Mouse (Mus musculus) embryo, embryonic 10 days (tissue): ENCODE measurements around the gene Chd1l.

ENCODE experiments used
- DNase-seq: peaks from one replicate; pipeline ENCODE4 v3.0.0-alpha.2; 2015; ENCODE audit warnings: low spot score

Gene Chd1l

DNA sequence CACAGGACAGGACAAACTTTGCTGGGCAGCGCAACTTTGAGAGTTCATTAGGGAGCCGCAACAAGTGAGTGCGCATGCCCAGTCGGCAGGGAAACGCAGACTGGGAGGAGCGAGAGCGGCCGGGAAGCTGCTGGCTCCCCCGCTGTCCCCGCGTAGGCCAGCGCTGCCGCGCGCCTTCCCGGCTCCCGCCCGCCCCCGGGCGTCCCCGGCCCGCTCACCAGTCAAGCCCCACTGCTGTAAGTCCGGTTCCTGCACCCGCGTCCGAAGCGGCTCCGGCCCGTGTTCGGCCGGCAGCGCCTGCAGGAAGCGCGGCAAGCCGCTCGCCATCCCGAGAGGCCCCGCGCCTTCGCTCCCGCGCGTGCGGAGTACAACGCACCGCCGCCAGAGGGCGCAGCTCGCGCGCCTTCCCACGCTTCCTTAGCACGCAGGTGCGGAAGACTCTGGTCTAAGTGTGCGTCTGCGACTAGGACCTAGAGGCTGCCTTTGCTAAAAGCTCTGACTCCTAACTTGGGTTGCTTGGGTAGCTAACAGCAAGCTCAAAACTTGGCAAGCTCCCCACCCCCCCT, at the start of gene Chd1l:
Gene Chd1l, minus strand, starts transcription at position 359 of the 566 bp plus-strand sequence.
- DNase-seq = peak; percentile 94

DNA sequence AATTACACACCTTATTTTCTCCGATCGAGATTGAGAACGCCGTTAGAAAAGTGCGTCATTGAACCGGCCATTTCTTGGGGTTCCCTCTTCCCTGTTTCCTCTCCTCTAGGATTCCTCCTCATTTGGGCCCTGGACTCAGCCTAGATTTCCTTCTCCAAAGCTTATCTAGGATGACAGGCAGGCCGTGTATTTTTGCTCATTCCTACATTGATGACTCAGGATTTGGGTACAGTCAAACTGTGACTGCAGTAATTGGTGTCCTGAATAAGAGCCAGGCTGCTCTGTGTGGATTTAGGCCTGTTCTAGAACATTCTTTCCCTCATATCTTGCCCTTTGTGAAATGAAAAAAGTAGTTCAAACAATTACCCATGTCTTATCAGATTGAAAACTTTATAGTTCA, 49.7 kb upstream of the Chd1l start:
- DNase-seq = no peak

DNA sequence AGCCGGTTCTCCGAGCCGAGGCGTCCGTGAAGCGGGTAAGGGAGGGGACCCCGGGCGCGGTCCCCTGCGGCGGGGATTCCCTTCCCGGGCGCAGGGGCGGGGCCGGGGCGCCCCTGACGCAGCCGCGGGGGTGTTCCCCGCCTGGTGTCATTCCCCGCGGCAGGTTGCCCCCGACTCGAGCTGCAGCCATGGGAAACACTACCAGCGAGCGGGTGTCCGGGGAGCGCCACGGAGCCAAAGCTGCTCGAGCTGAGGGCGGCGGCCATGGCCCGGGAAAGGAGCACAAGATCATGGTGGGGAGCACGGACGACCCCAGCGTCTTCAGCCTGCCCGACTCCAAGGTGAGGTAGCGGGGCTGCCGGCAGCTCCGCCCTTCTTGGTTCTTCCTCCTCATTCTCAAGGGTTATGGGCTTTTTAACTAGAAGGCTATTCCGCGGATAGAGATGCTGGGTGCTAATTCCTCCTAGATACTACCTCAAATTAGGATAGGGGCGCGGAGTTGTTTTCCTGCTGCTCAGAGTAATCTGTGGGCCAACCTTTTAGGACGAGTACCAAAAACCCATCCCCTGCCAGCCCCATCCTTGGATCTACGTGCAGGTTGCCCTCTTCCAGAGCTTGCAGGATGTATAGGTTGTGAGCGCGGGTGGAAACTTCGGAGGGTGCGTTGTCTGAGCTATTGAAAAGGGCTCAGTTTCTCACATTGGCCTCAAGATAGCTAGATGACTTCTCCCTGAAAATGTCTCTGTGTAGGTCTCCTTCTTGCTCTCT, 48.6 kb upstream of the Chd1l start:
- peak; percentile 53 for DNase-seq

DNA sequence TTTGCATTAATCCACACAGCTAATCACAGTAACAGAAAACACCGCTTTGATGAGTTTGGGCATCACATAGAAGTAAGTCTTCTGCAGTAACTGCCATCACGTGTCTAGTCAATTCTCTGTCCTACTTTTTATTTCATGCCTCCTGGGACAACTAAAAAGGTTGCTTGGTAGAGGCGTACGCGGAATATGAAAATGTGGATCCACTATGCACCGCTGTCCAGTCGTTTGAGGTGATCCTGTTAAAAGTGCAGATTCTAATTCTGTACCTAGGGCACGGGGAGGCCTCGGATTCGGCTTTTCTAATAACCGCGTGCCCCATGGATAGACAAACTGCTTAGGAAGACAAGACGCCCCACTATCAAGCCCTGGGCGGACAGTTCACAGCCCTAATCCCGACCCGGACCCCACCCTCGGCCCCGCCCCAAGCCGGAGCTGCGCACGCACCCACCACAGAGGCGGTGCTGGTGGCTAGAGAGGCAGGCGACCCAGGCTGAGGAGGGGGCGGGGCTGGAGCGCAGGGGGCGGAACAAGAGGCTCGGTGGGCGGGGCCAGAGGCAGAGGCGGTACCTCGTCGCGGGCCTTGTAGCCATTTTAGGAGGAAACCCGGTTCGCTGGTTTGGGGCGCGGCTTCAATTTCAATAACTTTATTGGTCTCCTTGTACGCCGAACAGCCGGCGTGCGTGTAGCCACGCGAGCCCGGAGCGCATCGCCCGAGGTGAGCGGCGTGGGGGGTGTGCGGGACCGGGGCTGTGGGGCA, 47.8 kb upstream of the Chd1l start, which contains the start of gene Prkab2:
Gene Prkab2, plus strand, starts transcription at position 539 of the 757 bp plus-strand sequence.
- DNase-seq = peak; percentile 95

DNA sequence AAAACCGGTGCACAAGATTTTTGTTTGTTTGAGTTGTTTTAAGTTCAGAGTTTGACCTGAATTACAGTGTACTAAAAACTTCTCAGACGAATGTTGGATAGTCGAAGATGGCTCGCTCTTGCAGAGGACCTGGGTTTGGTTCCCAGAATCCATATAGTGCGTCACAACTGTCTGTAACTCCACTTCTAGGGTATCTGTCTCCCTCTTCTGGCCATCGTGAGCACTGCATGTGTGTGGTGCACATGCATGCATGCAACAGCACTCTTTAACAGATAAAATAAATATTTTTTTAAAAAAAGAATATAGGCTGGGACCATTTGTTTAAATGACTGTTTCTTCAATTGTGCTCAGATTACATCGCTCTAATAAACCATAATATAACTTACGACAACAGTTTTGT, 44.9 kb upstream of the Chd1l start:
- no peak for DNase-seq

DNA sequence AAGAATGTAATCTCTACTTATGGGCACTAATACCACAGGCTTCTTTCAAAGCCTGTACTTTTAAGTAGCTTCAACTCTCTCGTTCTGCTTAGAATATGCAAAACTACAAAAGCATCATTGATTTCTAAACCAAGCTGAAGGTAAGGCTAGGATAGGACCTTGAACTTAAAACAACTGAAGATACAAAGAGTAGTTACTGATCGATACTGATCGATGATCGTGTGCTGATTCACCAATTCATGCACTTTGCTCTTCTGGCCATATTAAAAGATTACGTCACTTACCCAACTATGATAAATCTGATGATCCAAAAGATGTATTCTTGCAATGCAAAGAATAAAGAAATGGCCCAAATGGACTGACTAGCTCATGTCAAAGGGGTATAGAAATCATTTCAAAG, 43.8 kb upstream of the Chd1l start:
- DNase-seq = no peak

DNA sequence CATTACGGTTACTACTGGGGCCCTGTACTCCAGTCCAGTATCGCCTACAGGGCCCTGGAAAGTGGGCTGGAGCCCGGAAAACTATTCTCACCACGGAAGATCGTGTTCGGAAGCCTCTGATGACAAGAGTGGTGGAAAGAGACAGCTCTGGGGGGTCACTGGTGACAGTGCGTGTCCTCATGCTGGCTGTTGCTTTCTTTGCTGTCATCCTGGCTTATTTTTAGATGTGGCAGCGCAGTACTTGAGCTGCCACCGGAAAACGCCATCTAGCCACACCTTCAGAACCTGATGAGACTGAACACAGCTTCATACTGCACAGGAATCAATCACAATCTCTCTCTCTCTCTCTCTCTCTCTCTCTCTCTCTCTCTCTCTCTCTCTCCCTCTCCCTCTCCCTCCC, 41.6 kb upstream of the Chd1l start:
- DNase-seq = no peak

DNA sequence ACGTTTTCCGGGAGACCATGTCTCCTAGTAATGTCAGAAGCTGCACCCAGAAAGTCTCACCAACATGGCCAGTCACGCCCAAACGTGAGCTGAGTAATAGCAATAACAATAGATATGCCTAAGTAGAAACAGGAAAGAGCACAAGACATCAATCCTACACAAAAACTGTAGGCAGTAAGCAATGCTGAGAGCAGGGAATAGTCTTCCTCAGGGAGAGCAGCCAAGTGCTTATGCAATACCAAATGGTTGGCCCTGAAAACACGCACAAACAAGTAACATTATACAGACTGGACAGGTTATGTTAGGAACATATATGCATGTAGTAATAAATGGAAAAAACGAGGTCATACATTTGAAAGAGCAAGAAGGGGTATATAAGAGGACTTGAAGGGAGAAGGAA, 39.5 kb upstream of the Chd1l start:
- DNase-seq = no peak

DNA sequence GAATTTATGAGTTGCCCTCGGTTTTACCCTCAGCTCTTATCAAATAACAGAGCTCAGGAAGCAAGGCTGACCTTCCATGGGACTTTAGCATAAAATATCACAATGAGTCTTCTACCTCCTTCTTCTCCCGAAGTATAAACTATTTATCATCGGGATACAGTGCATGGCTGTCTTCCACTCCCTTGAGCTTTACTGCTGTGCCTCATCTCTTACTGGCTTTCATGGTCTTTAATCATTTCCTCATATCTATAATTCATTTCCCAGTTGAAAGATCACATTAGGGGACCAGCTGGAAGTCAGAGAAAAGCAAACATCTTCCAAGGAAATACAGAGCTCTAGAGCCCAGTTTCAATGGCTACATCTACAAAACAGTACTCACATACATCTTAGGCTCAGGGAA, 39.0 kb upstream of the Chd1l start:
- no peak for DNase-seq

DNA sequence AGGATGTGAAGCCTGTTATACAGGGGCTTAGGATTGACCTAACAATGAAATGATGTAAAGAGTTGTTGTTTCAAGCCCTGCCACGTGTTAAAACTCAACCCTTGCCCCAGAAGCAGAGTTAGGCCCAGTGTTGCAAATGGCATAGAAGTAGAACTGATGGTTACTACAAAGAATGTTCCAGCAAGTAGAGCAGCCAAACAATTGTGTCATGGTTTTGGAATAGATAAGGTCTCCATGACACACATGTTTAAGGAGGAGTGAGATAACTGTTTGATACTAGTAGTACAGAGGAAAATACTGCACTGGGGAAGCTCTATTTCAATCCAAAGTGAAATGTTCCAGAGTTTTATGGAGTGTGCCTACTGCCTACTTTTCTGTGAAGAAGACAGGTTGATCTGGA, 38.5 kb upstream of the Chd1l start:
- no peak for DNase-seq

DNA sequence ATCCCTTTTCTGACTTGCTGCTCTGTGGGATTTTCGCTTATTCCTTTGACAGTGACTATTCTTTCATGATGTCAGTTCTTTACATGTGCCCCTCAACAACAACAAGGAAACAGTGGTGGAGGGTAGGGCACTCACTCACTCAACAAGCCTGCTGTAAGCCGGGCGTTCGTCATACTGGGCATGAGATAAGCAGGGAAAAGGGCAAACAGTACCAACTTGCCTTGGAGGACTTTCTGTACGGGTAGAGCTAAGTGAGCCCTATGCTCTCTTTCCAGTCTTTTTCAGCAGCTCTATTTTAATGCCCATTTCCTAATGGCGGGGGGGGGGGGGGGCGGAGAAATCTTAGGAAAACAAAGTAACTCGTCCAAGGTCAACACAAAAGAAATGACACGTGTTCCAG, 32.0 kb upstream of the Chd1l start:
- DNase-seq = no peak

DNA sequence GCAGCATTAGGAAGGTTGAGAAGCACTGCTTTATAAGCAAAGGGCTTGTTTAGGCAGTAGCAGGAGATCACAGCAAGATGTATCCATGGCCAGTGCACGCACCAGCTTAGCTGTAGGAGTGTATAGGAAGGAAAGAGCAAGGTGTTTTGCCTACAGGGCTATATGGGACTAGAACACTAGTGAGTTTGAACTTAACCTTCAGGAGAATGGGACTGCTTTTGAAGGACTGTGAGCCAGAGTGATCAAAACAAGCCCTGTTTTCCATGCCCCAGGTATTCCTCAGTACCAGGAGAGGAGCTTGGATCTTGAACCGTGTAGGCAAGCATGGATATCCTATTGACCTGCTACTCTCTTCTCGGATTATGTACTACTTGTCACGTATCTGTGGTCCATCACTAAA, 31.4 kb upstream of the Chd1l start:
- no peak for DNase-seq

DNA sequence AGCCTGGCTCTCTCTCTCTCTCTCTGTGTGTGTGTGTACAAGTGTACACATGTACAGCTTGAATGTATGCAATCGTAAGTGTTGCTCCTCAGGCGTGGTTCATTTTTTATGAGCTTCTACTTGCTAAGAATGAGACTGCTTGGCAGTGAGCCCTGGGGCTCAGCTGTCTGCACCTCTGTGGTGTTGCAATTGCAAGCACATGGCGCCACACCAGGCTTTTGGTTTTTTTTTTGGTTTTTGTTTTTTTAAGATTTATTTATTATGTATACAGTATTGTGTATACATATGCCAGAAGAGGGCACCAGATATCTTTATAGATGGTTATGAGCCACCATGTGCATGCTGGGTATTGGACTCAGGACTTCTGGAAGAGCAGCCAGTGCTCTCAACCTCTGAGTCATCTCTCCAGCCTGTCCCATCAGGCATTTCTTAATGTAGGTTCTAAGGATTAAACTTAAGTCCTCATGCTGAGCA, 24.3 kb upstream of the Chd1l start:
- DNase-seq = no peak

DNA sequence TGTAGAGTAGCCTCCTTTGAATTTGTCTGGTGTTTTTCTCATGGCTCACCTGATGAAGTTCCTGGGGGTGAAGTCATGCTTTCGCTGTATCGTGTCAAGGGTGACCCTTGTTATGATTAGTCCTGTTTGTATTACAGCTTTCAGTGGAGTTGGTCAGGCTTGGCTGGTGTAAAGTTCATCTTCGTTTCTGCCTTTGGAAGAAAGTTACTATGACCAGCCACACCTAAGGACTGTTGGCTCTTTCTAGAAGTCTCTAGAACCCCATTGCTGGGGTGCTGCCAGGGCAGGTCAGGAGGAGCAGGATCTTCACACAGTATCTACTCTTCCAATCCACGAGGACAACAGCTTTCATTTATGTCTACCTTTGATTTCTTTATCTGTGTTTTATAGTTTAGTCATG, 23.5 kb upstream of the Chd1l start:
- DNase-seq = no peak

DNA sequence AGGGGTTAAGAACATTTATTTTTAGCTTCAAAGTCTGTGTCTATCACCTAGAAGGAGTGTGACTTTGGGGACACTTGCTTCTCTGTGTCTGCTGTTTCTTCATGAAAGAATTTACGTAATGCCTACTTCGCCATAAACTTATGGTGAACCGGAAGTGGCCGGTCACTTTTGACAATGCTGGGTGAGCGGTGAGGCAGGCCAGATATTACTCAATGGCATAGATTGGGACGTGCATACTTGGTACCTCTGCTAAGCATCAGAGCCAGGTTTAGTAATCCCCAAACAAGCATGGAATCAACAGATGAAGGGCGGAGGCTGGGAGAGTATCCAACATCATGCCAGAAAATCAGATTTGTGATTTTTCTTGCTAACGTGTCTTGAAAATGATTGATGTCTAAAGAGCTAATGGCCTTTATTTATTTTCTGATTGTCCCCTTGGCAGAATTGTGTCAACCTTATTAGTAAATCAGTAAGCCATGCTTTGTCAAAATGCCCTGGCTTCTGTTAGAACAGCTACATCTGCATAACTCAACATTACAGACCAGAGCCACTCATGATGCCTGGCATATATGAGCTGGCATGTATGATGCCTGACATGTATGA, 21.4 kb upstream of the Chd1l start:
- no peak for DNase-seq

DNA sequence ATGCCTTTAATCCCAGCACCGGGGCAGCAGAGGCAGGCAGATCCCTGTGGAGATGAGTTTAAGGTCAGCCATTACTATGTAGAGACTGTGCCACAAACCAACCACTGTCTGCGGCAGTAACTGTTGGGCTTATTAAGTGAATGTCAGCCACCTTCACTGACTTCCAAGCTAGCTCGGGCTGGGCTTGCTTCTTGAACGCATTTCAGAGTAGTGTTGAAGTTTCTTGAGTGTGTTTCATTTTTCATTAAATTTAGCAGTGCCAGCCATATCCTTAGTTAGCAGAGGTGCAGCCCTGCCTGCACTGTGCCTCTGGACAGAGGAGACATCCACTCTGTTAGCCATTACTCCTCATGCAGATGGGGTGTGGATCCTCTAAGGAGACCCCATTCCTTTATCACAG, 20.7 kb upstream of the Chd1l start:
- DNase-seq = no peak

DNA sequence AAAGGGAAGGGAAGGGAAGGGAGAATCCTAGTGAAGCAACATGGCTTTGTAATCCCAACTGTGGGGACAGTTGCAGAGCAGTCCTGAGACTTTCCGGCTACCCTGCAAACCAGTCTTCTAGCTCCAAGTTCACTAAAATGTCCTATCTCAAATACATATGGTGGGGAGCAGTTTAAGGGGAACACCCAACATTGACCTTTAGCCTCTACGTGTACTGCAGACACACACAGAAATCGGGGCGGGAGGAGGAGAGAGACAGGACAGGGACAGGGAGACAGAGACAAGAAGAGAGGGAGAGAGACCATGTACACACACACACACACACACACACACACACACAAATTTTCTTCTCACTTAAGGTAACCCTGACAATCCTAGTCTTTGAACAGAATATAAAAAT, 19.9 kb upstream of the Chd1l start:
- DNase-seq = no peak

DNA sequence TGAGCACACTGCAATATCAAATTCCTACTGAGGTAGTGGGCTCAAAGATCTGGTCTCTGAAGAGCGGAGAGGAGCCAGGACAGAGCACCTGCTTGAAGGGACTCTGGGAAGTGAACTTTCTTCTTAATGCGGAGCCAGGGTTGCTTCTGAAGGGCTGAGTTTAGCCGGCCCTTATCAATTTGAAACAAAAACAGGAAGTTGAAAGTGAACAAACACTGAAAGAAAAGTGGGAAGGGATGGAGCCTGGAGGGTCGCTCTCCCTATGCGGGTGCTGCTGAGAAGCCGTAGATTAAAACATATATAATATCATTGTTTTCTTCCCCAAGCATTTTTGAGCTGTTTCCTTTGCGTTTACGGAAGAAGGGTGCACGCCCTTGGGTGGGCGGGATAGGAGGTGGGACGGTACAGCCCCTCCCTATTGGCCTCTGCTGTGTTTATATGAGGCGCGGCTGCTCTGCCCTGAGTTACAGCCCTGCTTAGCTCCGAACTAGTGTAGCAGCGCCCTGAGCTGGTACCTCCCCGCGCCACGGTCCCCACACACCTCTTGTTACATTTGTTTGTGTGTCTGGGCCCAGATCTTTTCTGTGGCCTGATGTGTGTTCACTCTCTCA, 18.5 kb upstream of the Chd1l start, which contains the start of gene Fmo5:
Gene Fmo5, plus strand, starts transcription at position 414 of the 611 bp plus-strand sequence.
- DNase-seq = peak; percentile 65

DNA sequence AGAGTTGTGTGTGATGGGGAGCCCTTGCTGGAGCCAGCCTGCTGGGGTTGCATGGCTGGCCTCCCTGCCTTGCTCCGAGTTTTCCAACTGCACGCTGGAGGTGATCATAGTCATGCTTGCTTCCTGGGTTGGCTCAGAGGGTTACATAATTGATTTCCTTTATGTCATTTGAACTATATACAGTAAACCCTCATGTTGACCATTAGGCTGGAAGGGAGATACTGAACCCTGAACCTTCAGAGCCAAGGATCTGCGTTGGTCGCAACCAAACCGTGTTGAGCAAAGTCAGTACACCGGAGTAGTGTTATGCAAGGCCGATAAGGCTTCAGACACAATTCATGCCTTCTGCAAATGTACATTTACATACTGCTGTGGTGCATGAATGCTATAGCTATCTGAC, 17.9 kb upstream of the Chd1l start:
- DNase-seq = no peak

DNA sequence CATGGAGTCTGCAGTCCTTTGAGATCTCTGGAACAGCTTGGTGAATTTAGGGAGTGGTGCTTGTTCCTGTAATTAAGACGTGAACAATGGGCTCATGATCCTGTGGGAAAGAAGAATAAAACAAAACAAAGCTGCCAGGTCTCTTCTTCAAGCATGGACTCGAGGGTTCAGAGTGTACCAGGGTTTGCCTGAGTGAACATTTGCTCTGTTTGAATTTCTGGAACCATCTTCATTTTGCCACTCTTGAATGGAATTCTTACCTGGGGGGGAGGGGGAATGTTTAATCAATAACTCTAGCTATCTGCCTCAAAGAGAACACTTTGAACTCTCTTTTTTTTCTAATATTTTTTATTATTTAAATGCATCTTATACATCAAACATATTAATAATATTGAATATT, 14.6 kb upstream of the Chd1l start:
- no peak for DNase-seq

DNA sequence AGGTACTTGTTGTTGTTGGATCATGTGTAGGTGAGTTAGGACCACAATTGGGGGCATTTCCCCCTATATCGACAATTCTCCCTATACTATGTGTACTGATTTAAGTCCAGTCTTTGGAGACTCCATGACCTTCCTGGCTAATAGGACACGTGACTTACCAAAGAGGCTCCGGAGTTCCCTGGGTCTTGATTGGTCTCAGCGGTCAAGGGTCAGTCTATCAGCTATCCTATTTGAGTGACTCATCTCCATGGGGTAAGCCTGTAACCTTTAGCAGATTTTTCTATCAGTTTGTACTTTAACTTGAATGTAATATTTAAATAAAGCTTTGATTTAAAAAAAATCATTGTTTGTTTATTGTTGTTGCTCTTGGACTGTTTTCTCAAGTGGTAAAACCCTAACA, 10.7 kb upstream of the Chd1l start:
- no peak for DNase-seq

DNA sequence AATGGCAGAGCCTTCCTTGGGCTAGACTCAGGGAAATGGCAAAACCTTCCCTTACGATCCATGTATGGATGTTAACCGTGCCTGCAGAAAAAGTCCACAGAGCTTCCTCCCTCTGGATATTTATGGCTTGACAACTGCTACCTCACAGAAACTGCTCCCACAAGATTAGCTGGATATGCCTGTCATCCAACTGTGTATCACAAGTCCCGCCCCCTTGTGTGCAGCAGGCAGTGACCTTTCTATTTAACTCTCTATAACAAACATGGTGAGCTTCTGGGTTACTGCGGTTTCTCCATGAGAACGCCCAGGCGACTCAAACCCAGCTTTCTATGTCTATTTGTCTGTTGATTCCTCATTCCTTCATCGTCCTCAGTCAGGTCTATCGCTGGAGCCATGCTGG, 7.9 kb upstream of the Chd1l start:
- DNase-seq = no peak
